Mouse (Mus musculus) olfactory bulb, adult 2 months (tissue): ENCODE data around the gene St6gal1.

Experiments
- CTCF ChIP-seq: fragments of 200-500 bp; IDR thresholded peaks from 2 replicates; pipeline ENCODE4 v1.5.1; 2012; ENCODE audit warnings: low read depth, mild to moderate bottlenecking, low read length, moderate library complexity; ENCODE audit not compliant: insufficient read depth
- POLR2A ChIP-seq: fragments of 200-500 bp; IDR thresholded peaks from 2 replicates; pipeline ENCODE4 v1.6.1; 2012; ENCODE audit warnings: mild to moderate bottlenecking, low read depth, low read length, moderate library complexity; ENCODE audit not compliant: insufficient read depth

GRCm38 (mm10) chr16:23328201-23328600, 103.7 kb downstream of the St6gal1 start:
- TF ChIP-seq POLR2A: no peak
- no peak for TF ChIP-seq CTCF
